26 mouse cellular contexts compared by ENCODE assay signal in genomic region chr6:136650664-136651063, GRCm38 (mm10). TPM values are rescaled to one million over a fixed set of nuclear protein-coding genes. Genes with fewer than 3 reads are reported as not detected.
"Had no signal": no experiment of that assay in that cellular context is flagged by ENCODE, and none has a peak within 500 bp of the region (broad histone marks: within the 10 kb centered on the region; RNA-seq: fewer than 3 reads in every experiment).

No protein-coding gene starts in this region.

- DNase-seq: gastrocnemius, postnatal 14 days; gastrocnemius, postnatal 36 days; heart, adult 11 months; heart, adult 2 months; heart, postnatal 14 days; heart, postnatal 36 days; kidney, adult 18-20 months; kidney, adult 8-10 months; kidney, postnatal 10 days; kidney, postnatal 25 days; kidney, postnatal 4 days; liver had no signal

- H3K27ac ChIP-seq: heart, adult 2 months; heart, embryonic 13.5 days; heart, embryonic 15.5 days; hindbrain, embryonic 14.5 days; intestine, embryonic 15.5 days; layer of hippocampus, adult 2 months; left cerebral cortex, adult 2 months; limb, embryonic 10.5 days; limb, embryonic 12.5 days had no signal

- H3K4me3 ChIP-seq: heart, adult 2 months; heart, embryonic 13.5 days; heart, embryonic 15.5 days; intestine, embryonic 15.5 days; layer of hippocampus, adult 2 months; left cerebral cortex, adult 2 months; limb, embryonic 10.5 days; limb, embryonic 12.5 days had no signal

- H3K27me3 ChIP-seq: heart, embryonic 15.5 days; intestine, embryonic 15.5 days; limb, embryonic 12.5 days had no signal

- H3K4me1 ChIP-seq: intestine, embryonic 15.5 days had no signal

- H3K9ac ChIP-seq: heart, embryonic 13.5 days; heart, embryonic 15.5 days; hindbrain, embryonic 14.5 days; intestine, embryonic 15.5 days; limb, embryonic 12.5 days had no signal

- ATAC-seq: hindbrain, embryonic 16.5 days; inflammation-experienced regulatory T-cells, adult 6 months; intestine, embryonic 15.5 days; intestine, postnatal 0 days had no signal

- H3K9me3 ChIP-seq: heart, embryonic 13.5 days; heart, embryonic 15.5 days; intestine, embryonic 15.5 days; limb, embryonic 10.5 days; limb, embryonic 12.5 days had no signal

- H3K36me3 ChIP-seq: heart, embryonic 13.5 days; heart, embryonic 15.5 days; intestine, embryonic 15.5 days; limb, embryonic 10.5 days; limb, embryonic 12.5 days had no signal

- H3K4me2 ChIP-seq: heart, embryonic 11.5 days; heart, embryonic 13.5 days; heart, embryonic 15.5 days; hindbrain, embryonic 14.5 days; intestine, embryonic 15.5 days; limb, embryonic 12.5 days; liver, embryonic 11.5 days had no signal

RNA-seq across cellular contexts. Expression of gene Plbd1, which starts 11.1 kb away (rescaled TPM):
- total RNA-seq: left cerebral cortex, postnatal 36 days had no signal
